Mouse (Mus musculus) bone marrow, adult 2 months (tissue): ENCODE measurements around the gene Cyp2b10. TPM values are rescaled to one million over a fixed set of nuclear protein-coding genes. Genes with fewer than 3 reads are reported as not detected.
"Not testable (repeated sequence)": the region's sequence is repeated elsewhere in the genome, so short reads cannot be mapped to it uniquely, and the experiment has no call there.

Experiments used
- H3K27ac ChIP-seq: fragments of 200-500 bp; 2 replicates; pipeline ENCODE4 v1.5.1; 2012; ENCODE audit warnings: low read depth, mild to moderate bottlenecking, control low read depth, inconsistent platforms, low read length; ENCODE audit not compliant: control insufficient read depth, poor library complexity, insufficient read depth
- H3K4me1 ChIP-seq: fragments of 200-500 bp; 2 replicates; pipeline ENCODE4 v1.6.1; 2011; ENCODE audit warnings: low read length; ENCODE audit not compliant: control insufficient read depth, insufficient read depth
- H3K4me3 ChIP-seq: fragments of 200-500 bp; replicated peaks from 2 replicates; pipeline ENCODE3; 2011; ENCODE audit warnings: mild to moderate bottlenecking, low read depth, low read length, control low read depth; ENCODE audit not compliant: control insufficient read depth
- CTCF ChIP-seq: fragments of 200-500 bp; IDR thresholded peaks from 2 replicates; pipeline ENCODE4 v1.5.1; 2011; ENCODE audit warnings: low read length, control low read depth; ENCODE audit not compliant: control insufficient read depth, insufficient read depth
- POLR2A ChIP-seq: fragments of 200-500 bp; IDR thresholded peaks from 2 replicates; pipeline ENCODE4 v1.6.1; 2011; ENCODE audit warnings: low read depth, mild to moderate bottlenecking, control low read depth, low read length, borderline replicate concordance; ENCODE audit not compliant: control insufficient read depth
- WGBS: fragments of 180-500 bp; shearing (Covaris S2); methylation state at CpG from one replicate; pipeline ENCODE4 v1.1.7; 2018; 5-methylcytosine and 5-hydroxymethylcytosine counted together
- polyA plus RNA-seq: library from polyadenylated mRNA; stranded (reverse); fragments of >200 nt; gene quantifications from 2 replicates; pipeline ENCODE4 v1.2.4, GENCODE M21; 2011; ENCODE audit warnings: low replicate concordance; ENCODE audit not compliant: missing spikeins, insufficient read depth, insufficient read length

Cyp2b10 gene
- polyA plus RNA-seq, 1 experiment: 1.4 TPM

GRCm38 (mm10) chr7:25869789-25870188 lies 27.6 kb upstream of the Cyp2b10 start:
- TF ChIP-seq POLR2A (no peak), CTCF (no peak)
- Histone ChIP-seq H3K4me3 (no peak overlapping the region), H3K27ac (no peak overlapping the region), H3K4me1 (no peaks in the 10 kb centered on the region)
- 73% methylated on average over 2 of the region's 2 CpGs for WGBS

GRCm38 (mm10) chr7:25872624-25873023 lies 24.8 kb upstream of the Cyp2b10 start:
- Histone ChIP-seq H3K4me3 (no peak overlapping the region), H3K4me1 (no peaks in the 10 kb centered on the region), H3K27ac (no peak overlapping the region)
- TF ChIP-seq POLR2A: no peak
- no peak for TF ChIP-seq CTCF

GRCm38 (mm10) chr7:25878735-25879134 lies 18.7 kb upstream of the Cyp2b10 start:
- no peak for TF ChIP-seq POLR2A
- no peak for TF ChIP-seq CTCF
- no peaks in the 10 kb centered on the region for H3K4me1 ChIP-seq
- no peak overlapping the region for H3K27ac ChIP-seq
- WGBS: 69% methylated on average over 6 of the region's 6 CpGs
- H3K4me3 ChIP-seq: no peak overlapping the region

- H3K4me1 ChIP-seq, H3K4me3 ChIP-seq, H3K27ac ChIP-seq: not testable (repeated sequence)
- WGBS: 30% methylated on average over 7 of the region's 7 CpGs
Observed at GRCm38 (mm10) chr7:25880721-25881120, 16.7 kb upstream of the Cyp2b10 start.

- no peaks in the 10 kb centered on the region for H3K4me1 ChIP-seq
- H3K4me3 ChIP-seq: no peak overlapping the region
- WGBS: 80% methylated on average over 1 of the region's 1 CpGs
- H3K27ac ChIP-seq: no peak overlapping the region
- no peak for TF ChIP-seq CTCF
- TF ChIP-seq POLR2A: no peak
Observed at GRCm38 (mm10) chr7:25884272-25884671, 13.1 kb upstream of the Cyp2b10 start.

GRCm38 (mm10) chr7:25887758-25888157 lies 9.7 kb upstream of the Cyp2b10 start:
- no peaks in the 10 kb centered on the region for H3K4me1 ChIP-seq

GRCm38 (mm10) chr7:25893159-25893558 lies 4.3 kb upstream of the Cyp2b10 start:
- Histone ChIP-seq H3K4me1 (no peaks in the 10 kb centered on the region), H3K27ac (no peak overlapping the region), H3K4me3 (no peak overlapping the region)
- 84% methylated on average over 5 of the region's 5 CpGs for WGBS
- TF ChIP-seq POLR2A: no peak
- TF ChIP-seq CTCF: no peak

More at GRCm38 (mm10) chr7:25887758-25888157, 9.7 kb upstream of the Cyp2b10 start:
- Histone ChIP-seq H3K4me3 (no peak overlapping the region), H3K27ac (no peak overlapping the region)
- 72% methylated on average over 3 of the region's 3 CpGs for WGBS
- TF ChIP-seq CTCF (no peak), POLR2A (no peak)

GRCm38 (mm10) chr7:25895162-25895561 lies 2.3 kb upstream of the Cyp2b10 start:
- WGBS: 59% methylated on average over 1 of the region's 1 CpGs
- Histone ChIP-seq H3K4me3 (no peak overlapping the region), H3K27ac (no peak overlapping the region), H3K4me1 (no peaks in the 10 kb centered on the region)
- no peak for TF ChIP-seq CTCF
- no peak for TF ChIP-seq POLR2A

- no peak for TF ChIP-seq POLR2A
- no peak for TF ChIP-seq CTCF
- Histone ChIP-seq H3K27ac (no peak overlapping the region), H3K4me3 (no peak overlapping the region), H3K4me1 (no peaks in the 10 kb centered on the region)
- WGBS: 68% methylated on average over 7 of the region's 7 CpGs
Observed at GRCm38 (mm10) chr7:25898064-25898463, 644 bp downstream of the Cyp2b10 start.
